Mouse (Mus musculus) erythroblast, adult 5-6 weeks (primary cell): Measurements from ENCODE around the gene Ngfr. TPM values are rescaled to one million over a fixed set of nuclear protein-coding genes. Genes with fewer than 3 reads are reported as not detected.

ENCODE experiments used
- ATAC-seq: replicated peaks from 2 replicates; pipeline ENCODE4 v1.8.0; 2016; ENCODE audit warnings: moderate number of reproducible peaks, mild to moderate bottlenecking, moderate TSS enrichment, inconsistent platforms; ENCODE audit not compliant: poor library complexity, low FRiP score, severe bottlenecking
- total RNA-seq, 2 experiments: library from RNA; stranded (forward) in 1 of 2; stranded (reverse) in 1 of 2; fragments of 150-400 nt in 1 of 2; fragments of 200-764, 138-1000 nt in 1 of 2; gene quantifications; 2 replicates each; pipeline versions ENCODE4 v1.2.3 to v1.2.4; 2015 to 2017; ENCODE audit warnings: low replicate concordance in 2 of 2

Ngfr gene
- total RNA-seq, 2 experiments from 2014 or later = not detected

- ATAC-seq = no peak
Observed at GRCm38 (mm10) chr11:95570827-95571619, 16.5 kb downstream of the Ngfr start.

GRCm38 (mm10) chr11:95569908-95570307 is 17.6 kb downstream of the Ngfr start:
- ATAC-seq = no peak

DNA sequence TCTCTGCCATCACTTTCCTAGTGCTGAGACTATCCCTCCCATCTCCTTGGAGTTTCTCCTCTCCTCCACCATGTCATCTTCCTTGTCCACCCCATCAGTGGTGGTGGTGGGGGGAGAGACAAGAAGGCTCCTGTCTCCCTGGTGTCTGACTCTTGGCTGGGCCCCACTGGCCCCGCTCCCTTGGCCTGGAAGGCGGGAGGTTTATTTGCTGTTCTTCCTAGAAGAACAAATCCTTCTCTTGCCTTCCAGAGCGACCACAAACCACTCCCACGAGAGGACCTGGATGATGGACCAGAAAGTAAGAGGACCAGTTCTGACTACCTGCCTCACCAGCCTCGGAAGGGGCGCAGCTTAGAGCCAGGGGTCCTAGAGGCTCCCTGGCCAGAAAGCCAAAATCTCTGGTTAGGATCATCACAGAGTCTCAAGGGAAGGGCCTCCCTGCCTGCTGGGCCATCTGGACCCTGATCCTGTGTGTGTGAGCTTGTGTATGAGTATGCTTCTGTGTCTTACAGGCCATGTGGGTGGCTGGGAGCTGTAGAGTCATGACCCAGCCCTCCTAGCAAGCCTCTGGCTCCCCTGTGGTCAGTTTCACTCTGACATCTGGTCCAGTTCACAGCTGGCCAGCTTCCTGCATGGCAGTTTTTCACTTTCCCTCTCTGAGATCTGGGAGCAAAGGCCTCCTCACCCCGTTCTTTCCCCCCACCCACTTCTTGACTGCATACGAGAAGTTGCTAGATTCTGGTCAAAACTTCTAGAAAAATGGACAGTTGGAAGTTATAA is 19.4 kb downstream of the Ngfr start:
- no peak for ATAC-seq

GRCm38 (mm10) chr11:95567366-95567765 is 20.2 kb downstream of the Ngfr start:
- ATAC-seq = no peak

- ATAC-seq = no peak
Observed at GRCm38 (mm10) chr11:95565327-95565726, 22.2 kb downstream of the Ngfr start.

DNA sequence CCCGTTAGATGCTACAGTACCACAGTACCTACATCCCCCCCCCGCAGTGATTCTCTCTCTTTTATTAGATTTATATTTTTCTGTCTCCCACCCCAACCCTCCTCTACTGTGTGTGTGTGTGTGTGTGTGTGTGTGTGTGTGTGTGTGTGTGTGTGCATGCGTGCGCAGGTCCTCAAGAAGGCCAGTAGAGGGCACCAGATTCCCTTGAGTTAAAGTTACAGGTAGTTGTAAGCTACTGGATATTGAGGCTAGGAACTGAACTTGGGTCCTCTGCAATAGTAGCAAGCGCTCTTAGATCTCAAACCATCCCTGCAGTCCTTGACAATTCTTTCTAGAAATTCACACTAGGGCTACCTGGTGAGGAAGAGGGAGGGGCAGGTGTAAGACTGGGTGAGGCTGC is 23.7 kb downstream of the Ngfr start:
- no peak for ATAC-seq

GRCm38 (mm10) chr11:95560773-95561172 is 26.8 kb downstream of the Ngfr start:
- no peak for ATAC-seq

DNA sequence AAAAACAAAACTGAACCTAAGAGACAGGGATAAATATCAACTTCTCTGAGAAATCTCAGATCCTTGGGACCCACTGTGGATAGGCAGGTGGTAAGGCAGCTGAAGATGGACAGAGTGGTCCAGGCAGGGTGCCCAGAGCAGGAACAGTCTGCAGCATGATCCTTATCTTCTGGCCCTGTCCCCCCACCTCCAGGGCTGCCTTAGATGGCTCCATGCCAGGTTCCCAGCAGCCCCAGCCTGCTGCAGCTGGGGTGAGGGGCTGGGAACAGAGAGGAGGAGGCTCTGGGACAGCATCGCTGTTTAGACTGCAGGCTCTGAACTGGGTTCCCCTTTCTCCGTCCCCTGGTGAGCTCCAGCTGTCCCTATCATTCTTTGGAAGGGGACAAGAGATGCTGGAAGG is 27.8 kb downstream of the Ngfr start:
- no peak for ATAC-seq

- no peak for ATAC-seq
Observed at GRCm38 (mm10) chr11:95557719-95558118, 29.8 kb downstream of the Ngfr start.

DNA sequence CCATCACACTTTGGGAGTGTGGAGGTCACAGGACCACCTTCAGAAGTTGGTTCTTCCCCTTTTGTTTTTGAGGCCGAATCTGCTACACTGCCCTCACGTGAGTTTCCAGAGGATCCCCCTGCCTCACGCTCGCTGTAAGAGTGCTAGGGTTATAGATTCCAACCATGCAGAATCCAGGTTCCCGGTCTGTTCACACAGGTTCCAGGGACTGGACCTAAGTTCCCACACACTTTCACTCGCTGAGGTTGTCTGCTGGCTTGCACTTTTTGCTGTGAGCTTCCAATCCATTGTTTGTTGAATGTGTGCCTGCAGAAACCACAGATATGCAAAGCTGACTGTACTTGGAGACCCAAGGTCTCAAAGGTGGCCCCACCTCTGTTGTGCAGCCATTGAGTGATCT is 30.5 kb downstream of the Ngfr start:
- no peak for ATAC-seq

GRCm38 (mm10) chr11:95555279-95555678 is 32.3 kb downstream of the Ngfr start:
- ATAC-seq = no peak

GRCm38 (mm10) chr11:95550301-95551021 is 37.1 kb downstream of the Ngfr start:
- ATAC-seq = no peak

DNA sequence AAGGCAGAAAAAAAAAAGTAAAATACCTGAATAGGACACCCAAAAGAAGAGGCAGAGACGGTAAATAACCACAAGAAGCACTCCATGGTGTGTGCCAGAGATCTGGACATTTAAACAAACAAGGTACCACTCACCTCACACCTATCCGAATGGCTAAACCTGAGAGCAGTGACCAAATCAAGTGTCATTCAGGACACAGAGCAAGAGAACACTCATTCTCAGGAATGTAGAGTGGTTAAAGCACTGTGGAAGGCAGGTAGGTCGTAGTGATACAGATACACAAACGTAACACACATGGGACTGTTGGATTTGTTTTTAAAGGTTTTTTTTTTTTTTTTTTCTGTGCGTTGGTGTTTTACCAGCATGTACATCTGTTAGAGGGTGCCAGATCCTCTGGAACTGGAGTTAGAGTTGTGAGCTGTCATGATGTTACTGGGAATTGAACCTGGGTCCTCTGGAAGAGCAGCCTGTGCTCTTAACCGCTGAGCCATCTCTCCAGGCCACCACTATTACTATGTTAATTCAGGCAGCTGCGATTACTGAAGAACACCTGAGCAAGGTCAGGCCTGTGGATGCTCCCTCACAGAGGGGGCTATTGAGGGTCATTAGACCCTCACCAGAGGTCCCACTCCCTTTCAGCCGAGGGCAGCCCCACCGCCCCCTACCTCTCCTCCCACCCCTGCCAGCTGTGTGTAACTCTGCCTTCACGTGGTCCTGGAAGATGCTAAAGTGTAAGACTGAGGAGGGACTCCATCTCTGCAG is 41.3 kb downstream of the Ngfr start:
- ATAC-seq = no peak

DNA sequence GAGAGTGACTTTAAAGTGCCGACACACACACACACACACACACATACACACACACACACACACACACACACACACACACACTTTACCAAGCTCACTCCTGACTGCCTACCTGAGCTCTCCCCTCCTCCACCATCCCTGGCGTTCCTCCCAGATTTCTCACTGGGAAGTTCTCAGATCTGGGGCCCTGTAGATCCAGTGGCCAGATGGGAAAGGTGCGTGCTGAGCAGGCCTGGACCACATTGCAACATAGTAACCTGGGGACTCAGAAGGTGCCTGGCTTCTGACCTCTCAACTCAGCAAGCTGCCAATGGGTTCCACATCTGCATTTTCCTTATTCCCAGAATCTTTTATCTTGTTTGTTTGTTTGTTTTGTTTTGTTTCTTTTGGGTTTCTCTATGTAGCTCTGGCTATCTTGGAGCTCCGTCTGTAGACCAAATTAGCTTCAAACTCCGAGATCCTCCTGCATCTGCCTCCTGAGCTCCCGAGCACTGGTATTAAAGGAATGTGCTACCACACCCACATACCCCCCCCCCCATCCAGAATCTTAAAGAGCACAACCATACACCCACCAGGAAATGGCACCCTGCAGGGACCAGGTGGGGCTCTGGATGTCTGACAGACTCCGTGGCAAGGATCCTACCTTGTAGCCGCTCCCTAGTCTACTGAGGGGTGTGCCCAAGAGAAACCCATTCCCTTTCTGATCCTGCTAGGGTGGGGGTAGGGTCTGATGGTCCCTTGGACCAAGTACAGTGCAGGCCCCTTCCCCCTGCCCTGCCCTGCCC is 42.8 kb downstream of the Ngfr start:
- no peak for ATAC-seq

GRCm38 (mm10) chr11:95540637-95541385 is 46.7 kb downstream of the Ngfr start:
- no peak for ATAC-seq

- no peak for ATAC-seq
Observed at GRCm38 (mm10) chr11:95538378-95539104, 49.0 kb downstream of the Ngfr start.

- ATAC-seq = peak; percentile 73
Observed at GRCm38 (mm10) chr11:95533484-95534160, 53.9 kb downstream of the Ngfr start.
